12 mouse cellular contexts compared by ENCODE assay signal in genomic region chr13:88900046-88900445, GRCm38 (mm10).
"Had no signal": no experiment of that assay in that cellular context is flagged by ENCODE, and none has a peak within 500 bp of the region (broad histone marks: within the 10 kb centered on the region; RNA-seq: fewer than 3 reads in every experiment).

No protein-coding gene starts in this region.

- DNase-seq: kidney, adult 2 months; kidney, postnatal 25 days; liver; liver, embryonic 13.5 days; lung, adult 2 months; lung, postnatal 14 days; lung, postnatal 4 days; midbrain, embryonic 14.5 days; right cerebral cortex, postnatal 14 days; spleen, adult 18-20 months; thymus, adult 18-20 months; thymus, postnatal 36 days had no signal
